11 mouse cellular contexts compared by ENCODE assay signal in genomic region chr13:107927499-107928215, GRCm38 (mm10).
DNase-seq lines count a peak whose midpoint lies in the region; TF ChIP-seq lines count a peak whose summit lies in the region.
"Had no signal": no experiment of that assay in that cellular context is flagged by ENCODE, and none has a peak within 500 bp of the region (broad histone marks: within the 10 kb centered on the region; RNA-seq: fewer than 3 reads in every experiment).

No protein-coding gene starts in this region.

- WGBS in lung, adult 2 months: 77% methylated on average over 10 of the region's 10 CpGs

- TF ChIP-seq CTCF in lung, adult 2 months (IDR thresholded peaks at IDR 0.05; ENCODE audit: insufficient read depth, low read length): peak; percentile 42

- DNase-seq in lung, adult 18-20 months: peak; percentile 10 to 25
- DNase-seq in lung, postnatal 4 days: no peak
- DNase-seq in MEL-GATA-1-ER (ENCODE audit: extremely low read depth, low read depth): peak; percentile 43
- no peak for DNase-seq in lung, adult 2 months
- DNase-seq in thymus, postnatal 36 days: peak; percentile 14 to 24
- no peak for DNase-seq in gastrocnemius, adult 8-10 months (ENCODE audit: low spot score in 2 of 2)
- no peak for DNase-seq in layer of hippocampus, postnatal 36 days
- DNase-seq: kidney, adult 18-20 months; retina, postnatal 1 day had no signal

- no peaks in the 10 kb centered on the region for H3K4me1 ChIP-seq in lung, adult 2 months (ENCODE audit: control insufficient read depth, insufficient read depth, low read length)

- no peak overlapping the region for H3K4me3 ChIP-seq in lung, adult 2 months (replicated peaks; ENCODE audit: extremely low read depth, low read depth, low read length)
- H3K4me3 ChIP-seq: embryonic facial prominence, embryonic 13.5 days; limb, embryonic 13.5 days had no signal

- no peak for TF ChIP-seq POLR2A in lung, adult 2 months (IDR thresholded peaks at IDR 0.05; ENCODE audit: borderline replicate concordance, extremely low read depth, low read depth, low read length)

Comparison
In these comparisons a context has a peak if more than half of its experiments do, and no peak if none do; other contexts are left out.
1. DNase-seq: peak in lung, adult 18-20 months (2 of 2), MEL-GATA-1-ER (single experiment) and thymus, postnatal 36 days (2 of 2); none in lung, postnatal 4 days (0 of 2), lung, adult 2 months (single experiment), gastrocnemius, adult 8-10 months (0 of 2) and layer of hippocampus, postnatal 36 days (0 of 2).